Mouse (Mus musculus): ENCODE measurements around the gene C1qa.

DNA sequence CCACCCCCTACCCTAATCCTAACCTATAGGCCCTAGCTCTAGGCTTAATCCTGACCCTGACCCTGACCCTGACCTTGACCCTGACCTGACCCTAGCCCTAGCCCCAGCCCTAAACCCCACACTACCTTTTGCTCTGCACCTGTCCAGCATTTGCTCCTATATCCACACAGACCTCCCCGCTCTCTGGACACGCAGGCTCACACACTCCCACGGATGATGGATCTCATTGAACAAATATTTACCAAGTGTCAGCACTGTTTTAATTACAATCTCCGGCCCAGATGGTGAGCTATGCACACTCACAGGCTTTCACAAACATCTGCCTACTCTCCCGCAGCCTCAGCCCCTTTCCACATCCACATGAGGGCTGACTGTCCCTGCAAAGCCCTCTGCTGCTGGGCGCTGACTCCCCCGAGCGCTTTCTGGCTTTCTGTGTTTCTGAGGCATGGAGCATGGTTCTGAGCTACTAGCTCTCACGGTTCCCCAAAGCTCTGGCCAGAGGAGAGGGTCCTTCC, 462 bp downstream of the C1qa start:
- TF ChIP-seq MAFK (IDR thresholded peaks at IDR 0.05; ENCODE audit: insufficient read depth, low read depth, low read length) (no peak), ZC3H11A (IDR thresholded peaks at IDR 0.05; ENCODE audit: borderline replicate concordance, low read depth, low read length) (no peak)

All from ES-E14 (cell line).